Mouse (Mus musculus): ENCODE data around the gene Wwc2. TPM values are rescaled to one million over a fixed set of nuclear protein-coding genes. Genes with fewer than 3 reads are reported as not detected.

Gene Wwc2
- polyA plus RNA-seq, 1 experiment, result 7.7 TPM

- Histone ChIP-seq H3K79me2 (ENCODE audit: control insufficient read depth, insufficient read depth) (no peaks in the 10 kb centered on the region), H3ac (ENCODE audit: control insufficient read depth, insufficient read length) (no peak overlapping the region), H3K27me3 (ENCODE audit: control insufficient read depth, insufficient read depth, insufficient read length) (no peaks in the 10 kb centered on the region), H3K36me3 (ENCODE audit: control insufficient read depth, insufficient read depth) (no peaks in the 10 kb centered on the region), H3K4me3 (no peak overlapping the region), H3K4me2 (ENCODE audit: low read depth) (no peak overlapping the region)
- TF ChIP-seq TCF3 (IDR thresholded peaks at IDR 0.05; ENCODE audit: insufficient read length, low read depth) (no peak), POLR2A (IDR thresholded peaks at IDR 0.05; ENCODE audit: insufficient read length, low read depth) (no peak), MAX (IDR thresholded peaks at IDR 0.05; ENCODE audit: low read depth) (no peak), MYOG (IDR thresholded peaks at IDR 0.05; ENCODE audit: control insufficient read depth in 1 of 3, insufficient read depth in 1 of 3, insufficient read length in 2 of 3, low read depth in 2 of 3) (no peak), MYOD1 (IDR thresholded peaks at IDR 0.05; ENCODE audit: control insufficient read depth in 1 of 3, insufficient read length in 2 of 3, low read depth in 2 of 3) (no peak), E2F4 (IDR thresholded peaks at IDR 0.05; ENCODE audit: insufficient read depth) (no peak), SRF (IDR thresholded peaks at IDR 0.05; ENCODE audit: control insufficient read depth, insufficient read length, low read depth) (no peak), CEBPB (IDR thresholded peaks at IDR 0.05; ENCODE audit: insufficient read depth, poor library complexity, severe bottlenecking) (no peak), TCF12 (IDR thresholded peaks at IDR 0.05; ENCODE audit: insufficient read depth, poor library complexity, severe bottlenecking) (no peak), POLR2AphosphoS2 (IDR thresholded peaks at IDR 0.05; ENCODE audit: insufficient read length, low read depth) (no peak), REST (IDR thresholded peaks at IDR 0.05; ENCODE audit: insufficient read depth, insufficient read length) (no peak)
These were observed 171.7 kb downstream of the Wwc2 start for GRCm38 (mm10) chr8:47819034-47819433.

GRCm38 (mm10) chr8:47811221-47811620 is 179.5 kb downstream of the Wwc2 start:
- Histone ChIP-seq H3ac (ENCODE audit: control insufficient read depth, insufficient read length) (no peak overlapping the region), H3K27me3 (ENCODE audit: control insufficient read depth, insufficient read depth, insufficient read length) (no peaks in the 10 kb centered on the region), H3K36me3 (ENCODE audit: control insufficient read depth, insufficient read depth) (no peaks in the 10 kb centered on the region), H3K79me2 (ENCODE audit: control insufficient read depth, insufficient read depth) (no peaks in the 10 kb centered on the region), H3K4me3 (no peak overlapping the region), H3K4me2 (ENCODE audit: low read depth) (no peak overlapping the region)
- TF ChIP-seq E2F4 (IDR thresholded peaks at IDR 0.05; ENCODE audit: insufficient read depth) (no peak), MYOD1 (IDR thresholded peaks at IDR 0.05; ENCODE audit: control insufficient read depth in 1 of 3, insufficient read length in 2 of 3, low read depth in 2 of 3) (no peak)

GRCm38 (mm10) chr8:47810666-47811015 is 180.1 kb downstream of the Wwc2 start:
- H3K4me2 ChIP-seq (ENCODE audit: low read depth), result no peak overlapping the region
- H3K79me2 ChIP-seq (ENCODE audit: control insufficient read depth, insufficient read depth), result no peaks in the 10 kb centered on the region
- no peaks in the 10 kb centered on the region for H3K36me3 ChIP-seq (ENCODE audit: control insufficient read depth, insufficient read depth)
- H3ac ChIP-seq (ENCODE audit: control insufficient read depth, insufficient read length), result no peak overlapping the region
- H3K4me3 ChIP-seq, result no peak overlapping the region
- TF ChIP-seq USF1 (IDR thresholded peaks at IDR 0.05; ENCODE audit: low read depth) (no peak), TCF3 (IDR thresholded peaks at IDR 0.05; ENCODE audit: insufficient read length, low read depth) (no peak), MYOD1 (IDR thresholded peaks at IDR 0.05; ENCODE audit: control insufficient read depth in 1 of 3, insufficient read length in 2 of 3, low read depth in 2 of 3) (no peak), TCF12 (IDR thresholded peaks at IDR 0.05; ENCODE audit: insufficient read depth, poor library complexity, severe bottlenecking) (no peak), MAX (IDR thresholded peaks at IDR 0.05; ENCODE audit: low read depth) (no peak)
- H3K27me3 ChIP-seq (ENCODE audit: control insufficient read depth, insufficient read depth, insufficient read length), result no peaks in the 10 kb centered on the region

GRCm38 (mm10) chr8:47809970-47810665 is 180.6 kb downstream of the Wwc2 start:
- H3K4me2 ChIP-seq (ENCODE audit: low read depth), result no peak overlapping the region

GRCm38 (mm10) chr8:47804262-47804661 is 186.5 kb downstream of the Wwc2 start:
- Histone ChIP-seq H3K79me2 (ENCODE audit: control insufficient read depth, insufficient read depth) (no peaks in the 10 kb centered on the region), H3K36me3 (ENCODE audit: control insufficient read depth, insufficient read depth) (no peaks in the 10 kb centered on the region), H3K27me3 (ENCODE audit: control insufficient read depth, insufficient read depth, insufficient read length) (no peaks in the 10 kb centered on the region), H3K4me3 (no peak overlapping the region), H3K4me2 (ENCODE audit: low read depth) (no peak overlapping the region), H3ac (ENCODE audit: control insufficient read depth, insufficient read length) (no peak overlapping the region)
- no peak for TF ChIP-seq TCF3 (IDR thresholded peaks at IDR 0.05; ENCODE audit: insufficient read length, low read depth)
- no peak for TF ChIP-seq E2F4 (IDR thresholded peaks at IDR 0.05; ENCODE audit: insufficient read depth)
- no peak for TF ChIP-seq MYOG (IDR thresholded peaks at IDR 0.05; ENCODE audit: control insufficient read depth in 1 of 3, insufficient read depth in 1 of 3, insufficient read length in 2 of 3, low read depth in 2 of 3)
- TF ChIP-seq SRF (IDR thresholded peaks at IDR 0.05; ENCODE audit: control insufficient read depth, insufficient read length, low read depth), result no peak
- TF ChIP-seq MYOD1 (IDR thresholded peaks at IDR 0.05; ENCODE audit: control insufficient read depth in 1 of 3, insufficient read length in 2 of 3, low read depth in 2 of 3), result no peak
- no peak for TF ChIP-seq MAX (IDR thresholded peaks at IDR 0.05; ENCODE audit: low read depth)

More at GRCm38 (mm10) chr8:47809970-47810665, 180.6 kb downstream of the Wwc2 start:
- Histone ChIP-seq H3K36me3 (ENCODE audit: control insufficient read depth, insufficient read depth) (no peaks in the 10 kb centered on the region), H3K27me3 (ENCODE audit: control insufficient read depth, insufficient read depth, insufficient read length) (no peaks in the 10 kb centered on the region), H3K79me2 (ENCODE audit: control insufficient read depth, insufficient read depth) (no peaks in the 10 kb centered on the region), H3K4me3 (no peak overlapping the region), H3ac (ENCODE audit: control insufficient read depth, insufficient read length) (no peak overlapping the region)
- no peak for TF ChIP-seq REST (IDR thresholded peaks at IDR 0.05; ENCODE audit: insufficient read depth, insufficient read length)
- TF ChIP-seq USF1 (IDR thresholded peaks at IDR 0.05; ENCODE audit: low read depth), result no peak
- TF ChIP-seq MAX (IDR thresholded peaks at IDR 0.05; ENCODE audit: low read depth), result no peak
- no peak for TF ChIP-seq E2F4 (IDR thresholded peaks at IDR 0.05; ENCODE audit: insufficient read depth)

Measured in myocyte (in vitro differentiated cells).